Mouse (Mus musculus): ENCODE results near the gene Nr2e1. TPM values are rescaled to one million over a fixed set of nuclear protein-coding genes. Genes with fewer than 3 reads are reported as not detected.

The Nr2e1 gene
- total RNA-seq, 2 experiments from 2014 or later = 12.1 to 12.9 TPM

DNA sequence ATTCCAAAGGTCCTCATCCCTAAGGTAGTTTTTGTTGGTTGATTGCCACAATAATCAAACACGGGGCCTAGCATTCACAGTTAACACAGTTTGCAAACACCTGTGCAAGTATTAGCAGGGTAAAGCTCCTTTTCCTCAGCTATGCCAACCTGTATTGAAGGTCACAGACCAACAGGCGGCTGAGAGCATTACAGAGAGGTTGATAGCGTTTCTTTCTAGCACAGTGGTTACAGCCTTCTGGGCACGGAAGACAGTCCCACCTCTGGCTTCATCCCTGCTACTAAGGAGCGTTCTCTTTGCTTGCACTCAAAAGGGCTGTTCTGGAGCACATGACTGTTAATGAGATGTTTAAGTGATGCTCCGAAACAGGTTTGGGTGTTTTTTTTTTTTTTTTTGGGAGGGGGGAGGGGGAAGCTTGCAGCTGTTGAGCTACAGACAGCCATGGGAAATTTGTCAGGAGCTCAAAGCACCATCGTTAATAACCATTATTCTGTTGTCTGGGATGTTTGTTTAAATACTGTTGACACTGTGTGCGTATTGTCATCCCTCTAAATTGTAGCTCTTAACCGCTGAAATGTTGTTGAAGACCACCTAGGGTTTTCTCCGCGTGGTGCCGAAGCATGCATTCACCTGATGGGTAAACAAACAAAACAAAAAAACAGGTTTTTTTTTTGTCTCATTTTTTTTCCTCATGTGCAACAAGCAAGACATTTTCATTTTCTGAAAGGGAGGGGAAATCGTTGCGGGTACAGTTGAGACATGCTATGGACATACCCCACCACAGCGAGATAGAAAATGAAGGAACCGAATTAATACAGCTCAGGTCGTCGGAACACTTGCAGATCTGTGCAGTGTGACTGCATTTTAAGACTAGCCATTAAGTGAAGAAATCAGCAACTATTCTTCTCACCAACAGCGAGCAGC is 7.1 kb upstream of the Nr2e1 start:
- intact Hi-C loops (cut with DNase I) = no loop called here
- no peak for DNase-seq (ENCODE audit: low spot score in 2 of 2)

- intact Hi-C loops (cut with DNase I) = no loop called here
- no peak for DNase-seq (ENCODE audit: low spot score in 2 of 2)
Observed at GRCm38 (mm10) chr10:42589505-42589904, 6.1 kb upstream of the Nr2e1 start.

- intact Hi-C loops (cut with DNase I) = no loop called here
- no peak for DNase-seq (ENCODE audit: low spot score in 2 of 2)
Observed at GRCm38 (mm10) chr10:42587961-42588750, 4.7 kb upstream of the Nr2e1 start.

DNA sequence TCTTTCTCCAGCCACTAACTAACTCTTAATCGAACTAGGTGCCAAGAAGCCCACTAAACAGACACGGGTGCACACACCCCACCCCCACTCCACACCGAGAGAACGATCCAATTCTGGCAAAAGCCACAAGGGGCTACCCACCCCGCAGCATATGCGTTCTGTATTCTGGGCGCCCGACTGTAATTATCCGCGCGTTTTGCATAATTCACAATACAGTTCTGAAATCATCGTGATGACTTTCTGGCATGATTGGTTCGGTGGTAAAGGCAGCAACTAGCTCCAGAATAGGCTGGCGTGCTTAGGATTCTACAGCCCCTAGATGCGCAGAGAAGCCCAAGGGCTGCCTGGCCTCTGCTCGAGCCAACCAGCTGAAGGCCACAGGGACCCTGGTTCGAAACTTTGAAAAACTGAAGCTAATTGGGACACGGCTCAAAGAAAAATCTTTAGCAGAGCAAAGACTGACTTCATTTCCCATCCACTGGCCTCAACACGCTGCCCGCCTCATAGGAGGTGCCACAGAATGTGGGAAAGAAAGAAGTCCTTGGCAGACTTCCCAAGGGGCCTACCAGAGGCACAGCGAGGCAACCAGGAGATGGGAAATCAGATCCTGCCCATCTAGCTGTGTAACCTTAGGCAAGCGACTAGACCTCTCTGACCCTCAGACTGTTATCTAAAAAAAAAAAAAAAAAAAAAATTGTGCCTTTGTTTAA is 2.3 kb upstream of the Nr2e1 start:
- DNase-seq (ENCODE audit: low spot score in 2 of 2) = no peak
- intact Hi-C loops (cut with DNase I) = loop anchor here (2.0 kb wide), 1 partner anchor 45 kb away; no protein-coding TSS in a partner anchor

GRCm38 (mm10) chr10:42585156-42585555 is 1.7 kb upstream of the Nr2e1 start:
- DNase-seq (ENCODE audit: low spot score in 2 of 2) = no peak
- intact Hi-C loops (cut with DNase I) = loop anchor here (2.0 kb wide), 1 partner anchor 46 kb away; no protein-coding TSS in a partner anchor

DNA sequence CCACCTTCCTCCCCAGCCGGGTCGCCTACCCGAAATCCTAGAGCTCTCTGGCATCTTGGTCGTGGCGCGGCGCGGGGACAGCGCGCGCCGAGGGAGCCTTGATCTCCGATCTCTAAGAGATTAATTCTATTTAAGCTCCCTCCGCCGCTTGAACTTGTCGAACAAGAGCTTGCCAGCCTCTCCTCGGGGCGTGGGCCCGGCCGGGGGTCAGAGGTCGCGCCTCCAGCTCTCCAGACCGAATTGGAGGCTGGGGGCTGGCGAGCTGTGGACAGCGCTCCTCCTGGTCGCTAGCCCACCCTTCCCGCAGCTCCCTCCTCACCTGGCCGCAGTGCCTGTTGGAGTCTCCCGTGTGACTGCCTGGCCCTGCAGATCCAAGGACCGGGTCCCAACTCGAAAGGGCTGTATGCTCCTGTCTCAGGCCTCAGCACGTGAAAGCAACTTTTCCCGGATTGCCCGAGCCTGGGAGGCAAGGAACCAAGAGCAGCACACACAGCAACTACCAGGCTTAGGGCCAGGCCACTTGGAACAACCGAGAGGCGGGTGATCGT is 1.1 kb upstream of the Nr2e1 start:
- DNase-seq (ENCODE audit: low spot score in 2 of 2) = no peak
- intact Hi-C loops (cut with DNase I) = loop anchor here (2.0 to 5.0 kb wide), 2 partner anchors 46 to 82 kb away; partner anchors contain the start of gene Snx3

- peak in 1 of 2 experiments; percentile 29 for DNase-seq (ENCODE audit: low spot score in 2 of 2)
- intact Hi-C loops (cut with DNase I) = loop anchor here (2.0 to 5.0 kb wide), 2 partner anchors 47 to 82 kb away; partner anchors contain the start of gene Snx3
Observed at GRCm38 (mm10) chr10:42583902-42584435, 537 bp upstream of the Nr2e1 start.

- no peak for DNase-seq (ENCODE audit: low spot score in 2 of 2)
- intact Hi-C loops (cut with DNase I) = loop anchor here (5.0 kb wide), 1 partner anchor 80 kb away; the partner anchor contains the start of gene Snx3
Observed at GRCm38 (mm10) chr10:42582566-42583110, 794 bp downstream of the Nr2e1 start.

DNA sequence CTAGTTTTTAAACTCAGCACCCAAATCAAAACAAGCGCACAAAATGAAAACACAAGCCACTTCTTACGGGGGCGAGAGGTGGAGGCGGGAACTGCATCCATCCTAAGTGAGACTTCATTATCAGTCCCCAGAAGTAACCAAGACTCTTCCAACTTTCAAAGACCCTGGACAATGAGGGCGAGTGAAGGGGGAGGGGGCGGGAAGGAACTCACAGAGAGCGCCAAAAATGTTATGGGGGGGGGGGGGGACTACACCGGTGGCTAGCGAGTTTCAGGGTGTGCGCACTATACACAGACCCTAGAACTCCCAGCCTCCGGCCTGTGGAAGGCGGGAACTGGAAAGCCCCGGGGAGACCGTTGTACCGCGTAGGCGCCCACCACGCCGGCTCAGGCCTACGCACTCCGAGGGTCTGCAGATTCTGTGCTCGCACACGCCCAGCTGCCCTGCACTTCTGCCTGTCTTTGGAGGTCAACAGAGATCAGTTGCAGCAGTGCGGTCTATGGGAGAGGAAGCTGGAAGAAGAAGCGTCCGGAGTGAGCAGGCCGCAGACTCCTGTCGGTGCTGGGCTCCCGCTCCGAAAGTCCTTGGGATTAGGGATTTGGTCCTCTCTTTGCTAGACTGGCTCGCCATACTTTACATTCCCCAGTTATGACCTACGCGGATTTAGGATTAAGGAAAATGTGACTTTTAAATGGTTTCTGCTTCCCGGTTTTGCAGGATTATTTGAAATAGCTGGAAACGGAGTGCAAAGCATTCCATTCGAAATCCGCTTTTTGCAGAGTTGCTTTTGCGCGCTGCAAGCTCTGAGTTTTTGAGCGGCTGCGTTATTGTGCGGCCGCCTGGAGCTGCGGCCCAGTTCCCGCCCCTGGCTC is 1.5 kb downstream of the Nr2e1 start:
- DNase-seq (ENCODE audit: low spot score in 2 of 2) = peak in 1 of 2 experiments; percentile 21
- intact Hi-C loops (cut with DNase I) = loop anchor here (5.0 kb wide), 1 partner anchor 80 kb away; the partner anchor contains the start of gene Snx3

GRCm38 (mm10) chr10:42580951-42581277 is 2.5 kb downstream of the Nr2e1 start:
- intact Hi-C loops (cut with DNase I) = loop anchor here (5.0 kb wide), 1 partner anchor 79 kb away; the partner anchor contains the start of gene Snx3
- no peak for DNase-seq (ENCODE audit: low spot score in 2 of 2)

- intact Hi-C loops (cut with DNase I) = loop anchor here (5.0 kb wide), 1 partner anchor 78 kb away; the partner anchor contains the start of gene Snx3
- no peak for DNase-seq (ENCODE audit: low spot score in 2 of 2)
Observed at GRCm38 (mm10) chr10:42580131-42580950, 3.1 kb downstream of the Nr2e1 start.

DNA sequence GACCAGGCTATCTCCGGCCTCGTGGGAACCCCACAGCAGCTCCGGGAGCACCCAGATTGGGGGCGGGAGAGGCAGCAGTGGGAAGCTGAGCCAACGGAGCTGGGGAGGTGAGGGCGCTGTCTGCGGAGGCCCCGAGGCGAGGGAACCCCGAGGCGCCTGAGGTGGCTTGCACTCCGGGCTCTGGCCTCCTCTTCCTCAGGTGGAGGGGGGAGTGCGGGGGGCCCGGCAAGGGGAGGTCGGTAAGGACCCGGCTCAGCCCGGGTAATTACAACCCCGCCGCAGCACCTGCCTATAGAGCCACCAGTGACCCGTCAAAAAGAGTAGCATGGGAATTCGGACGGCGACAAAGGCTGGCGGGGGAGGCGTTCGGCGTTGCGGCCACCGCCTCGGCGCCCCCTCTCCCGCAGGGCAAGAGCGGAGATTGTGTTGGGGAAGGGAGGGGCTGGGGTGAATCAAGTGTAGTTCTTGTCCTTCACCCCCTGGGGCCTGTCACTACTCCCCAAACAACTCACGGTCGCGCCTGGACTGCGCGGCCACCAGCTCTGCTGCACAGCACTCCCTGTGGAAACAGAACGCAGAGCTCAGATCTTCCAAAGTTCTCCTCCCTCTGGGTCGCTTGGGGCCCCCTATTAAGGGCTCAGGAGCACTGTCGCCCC is 3.8 kb downstream of the Nr2e1 start:
- intact Hi-C loops (cut with DNase I) = loop anchor here (5.0 kb wide), 1 partner anchor 77 kb away; the partner anchor contains the start of gene Snx3
- DNase-seq (ENCODE audit: low spot score in 2 of 2) = no peak

DNA sequence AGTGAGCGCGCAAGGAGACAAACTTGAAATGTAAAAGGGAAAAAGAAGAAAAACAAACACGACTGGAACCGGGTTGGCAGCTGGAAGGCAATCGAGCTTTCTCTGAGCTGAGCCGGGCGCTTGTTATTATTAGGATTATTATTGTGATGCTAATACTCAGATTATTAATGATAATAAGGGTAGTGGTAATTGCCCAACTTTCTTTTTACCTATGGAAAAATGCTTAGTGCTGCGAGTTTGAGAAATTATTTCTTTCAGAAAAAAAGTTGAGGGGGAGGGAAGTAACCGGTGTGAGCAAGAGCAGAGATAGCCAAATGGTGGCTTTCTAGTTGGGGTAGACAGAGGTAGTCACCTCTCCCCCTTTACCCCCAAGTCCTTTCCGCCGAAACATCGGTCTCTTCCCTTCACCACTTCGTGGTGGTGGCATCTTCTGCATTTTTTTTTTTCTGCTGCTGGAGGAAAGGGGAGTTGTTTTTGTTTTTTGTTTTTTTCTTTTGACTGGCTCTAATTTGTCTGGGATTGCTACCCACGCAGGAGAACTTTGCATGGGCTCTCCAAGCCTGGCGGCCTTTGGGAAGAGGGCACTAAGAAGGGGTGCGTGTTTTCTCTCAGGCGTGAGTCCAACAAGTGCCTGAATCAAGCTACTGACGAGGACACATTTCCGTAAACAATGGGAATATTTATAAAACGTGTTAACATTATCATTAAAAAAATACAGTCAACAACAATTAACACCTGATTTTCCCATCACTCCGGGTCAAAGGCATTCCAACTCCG is 4.5 kb downstream of the Nr2e1 start:
- DNase-seq (ENCODE audit: low spot score in 2 of 2) = no peak
- intact Hi-C loops (cut with DNase I) = no loop called here

DNA sequence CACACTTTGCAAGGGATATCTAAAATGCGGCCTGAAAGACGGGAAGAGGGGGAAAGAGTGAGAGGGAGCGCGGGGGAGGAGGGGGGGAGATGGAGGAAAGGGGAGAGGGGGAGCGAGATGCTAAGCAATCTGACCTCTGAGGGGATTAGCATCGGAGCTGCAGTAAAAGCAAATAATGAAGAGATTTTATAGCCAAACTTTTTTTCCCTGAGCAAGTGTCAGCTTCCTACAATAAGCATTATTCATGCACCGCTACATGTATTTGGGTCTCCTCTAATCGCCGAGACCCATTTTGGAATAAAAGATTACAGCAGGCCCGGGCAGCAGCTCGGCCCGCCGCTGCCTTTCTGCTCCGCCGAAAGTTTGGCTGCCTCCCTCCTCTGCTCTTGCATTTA is 5.2 kb downstream of the Nr2e1 start:
- intact Hi-C loops (cut with DNase I) = no loop called here
- DNase-seq (ENCODE audit: low spot score in 2 of 2) = no peak

DNA sequence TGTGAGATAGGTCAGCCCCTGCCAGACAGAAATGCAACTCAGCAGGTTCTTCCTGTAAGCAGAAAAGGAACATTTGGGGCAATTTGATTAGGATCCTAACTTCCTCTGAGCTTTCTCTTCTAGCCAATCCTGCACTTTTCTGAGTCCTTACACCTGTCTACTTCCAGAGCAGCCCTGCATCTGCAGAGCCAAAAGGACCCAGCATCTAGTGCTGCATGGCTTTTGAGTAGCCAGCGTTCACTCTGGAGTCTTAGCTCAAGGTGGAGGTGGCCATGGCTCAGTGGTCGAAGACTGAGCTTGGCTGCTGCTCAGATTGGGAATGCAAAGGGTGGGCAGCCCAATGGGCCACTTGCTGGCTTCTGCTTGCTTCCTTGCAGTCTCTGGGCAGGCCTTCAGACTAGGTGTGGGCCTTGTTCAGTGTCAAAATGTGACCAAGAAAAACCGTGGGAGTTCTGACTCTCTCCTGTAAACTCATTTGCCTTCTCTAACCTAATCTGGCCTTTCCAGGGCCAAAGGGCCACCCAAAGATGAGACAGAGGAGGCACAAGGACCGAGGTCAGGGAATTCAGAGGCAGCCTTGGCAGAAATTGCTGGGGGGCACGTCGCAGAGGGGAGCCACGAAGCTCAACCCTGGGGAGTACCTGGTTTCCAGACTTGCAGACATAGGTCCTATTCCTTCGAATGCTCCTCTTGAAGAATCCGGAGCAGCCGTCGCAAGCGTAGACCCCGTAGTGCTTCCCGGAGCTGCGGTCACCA is 5.7 kb downstream of the Nr2e1 start:
- DNase-seq (ENCODE audit: low spot score in 2 of 2) = no peak
- intact Hi-C loops (cut with DNase I) = no loop called here

Data from left cerebral cortex, postnatal 36 days (tissue).